Mouse (Mus musculus) embryonic facial prominence, embryonic 11.5 days (tissue): ENCODE measurements around the gene Prcc. TPM values are rescaled to one million over a fixed set of nuclear protein-coding genes. Genes with fewer than 3 reads are reported as not detected.
"Not testable (repeated sequence)": the region's sequence is repeated elsewhere in the genome, so short reads cannot be mapped to it uniquely, and the experiment has no call there.

Source experiments
- ATAC-seq: fragments of 200-750 bp; cut with Nextera tagmentation; replicated peaks from 2 replicates; pipeline ENCODE4 v1.8.0; 2017; ENCODE audit warnings: low read depth; ENCODE audit not compliant: insufficient number of reproducible peaks, low FRiP score, low TSS enrichment
- DNase-seq: peaks from one replicate; pipeline ENCODE4 v3.0.0-alpha.2; 2015; ENCODE audit warnings: low spot score
- H3K27ac ChIP-seq: fragments of 300-500 bp; sonication (generic); replicated peaks from 2 replicates; pipeline ENCODE4 v1.5.1; 2014; ENCODE audit warnings: mild to moderate bottlenecking, low read depth, low read length, control low read depth
- H3K27me3 ChIP-seq: fragments of 300-500 bp; sonication (generic); 2 replicates; pipeline ENCODE4 v1.6.1; 2014; ENCODE audit warnings: mild to moderate bottlenecking, low read length, moderate library complexity, mixed read lengths; ENCODE audit not compliant: control insufficient read depth, insufficient read depth
- H3K36me3 ChIP-seq: fragments of 300-500 bp; sonication (generic); replicated peaks from 2 replicates; pipeline ENCODE4 v1.6.1; 2014; ENCODE audit warnings: low read depth, mild to moderate bottlenecking, low read length, moderate library complexity, mixed read lengths; ENCODE audit not compliant: control insufficient read depth, insufficient read depth
- H3K4me1 ChIP-seq: fragments of 300-500 bp; sonication (generic); 2 replicates; pipeline ENCODE4 v1.6.1; 2014; ENCODE audit warnings: low read length, mixed read lengths; ENCODE audit not compliant: control insufficient read depth, insufficient read depth
- H3K4me2 ChIP-seq: fragments of 300-500 bp; sonication (generic); 2 replicates; pipeline ENCODE4 v1.6.1; 2014; ENCODE audit warnings: low read depth, mild to moderate bottlenecking, control low read depth, low read length, moderate library complexity
- H3K4me3 ChIP-seq: fragments of 300-500 bp; sonication (generic); 2 replicates; pipeline ENCODE4 v1.5.1; 2014; ENCODE audit warnings: low read depth, low read length, control low read depth
- H3K9ac ChIP-seq: fragments of 300-500 bp; sonication (generic); replicated peaks from 2 replicates; pipeline ENCODE4 v1.6.1; 2014; ENCODE audit warnings: mild to moderate bottlenecking, control low read depth, low read length
- H3K9me3 ChIP-seq: fragments of 300-500 bp; sonication (generic); replicated peaks from 2 replicates; pipeline ENCODE4 v1.6.1; 2016; ENCODE audit warnings: mild to moderate bottlenecking, low read length, inconsistent platforms, mixed read lengths; ENCODE audit not compliant: control insufficient read depth
- WGBS: fragments of 180-500 bp; shearing (Covaris S2); extraction: QIAGEN DNeasy Blood & Tissue Kit; methylation state at CpG from one replicate; pipeline ENCODE4 v1.1.7; 2014; 5-methylcytosine and 5-hydroxymethylcytosine counted together
- polyA plus RNA-seq: library from polyadenylated mRNA; unstranded; fragments of >200 nt; fragmentation: Nextera tagmentation; extraction: Ambion mirVana; gene quantifications from 2 replicates; pipeline ENCODE4 v1.2.1, GENCODE M21; 2014

Gene Prcc
- polyA plus RNA-seq, 1 experiment from 2014 or later = 21.5 TPM

GRCm38 (mm10) chr3:87903821-87904220 lies 18.4 kb upstream of the Prcc start:
- Histone ChIP-seq H3K36me3 (no peaks in the 10 kb centered on the region), H3K4me1 (no peaks in the 10 kb centered on the region), H3K9ac (no peak overlapping the region), H3K27ac (no peak overlapping the region), H3K27me3 (no peaks in the 10 kb centered on the region), H3K4me2 (no peak overlapping the region), H3K4me3 (no peak overlapping the region), H3K9me3 (no peaks in the 10 kb centered on the region)
- ATAC-seq (no peak), DNase-seq (no peak)
- WGBS = 50% methylated on average over 5 of the region's 5 CpGs

DNA sequence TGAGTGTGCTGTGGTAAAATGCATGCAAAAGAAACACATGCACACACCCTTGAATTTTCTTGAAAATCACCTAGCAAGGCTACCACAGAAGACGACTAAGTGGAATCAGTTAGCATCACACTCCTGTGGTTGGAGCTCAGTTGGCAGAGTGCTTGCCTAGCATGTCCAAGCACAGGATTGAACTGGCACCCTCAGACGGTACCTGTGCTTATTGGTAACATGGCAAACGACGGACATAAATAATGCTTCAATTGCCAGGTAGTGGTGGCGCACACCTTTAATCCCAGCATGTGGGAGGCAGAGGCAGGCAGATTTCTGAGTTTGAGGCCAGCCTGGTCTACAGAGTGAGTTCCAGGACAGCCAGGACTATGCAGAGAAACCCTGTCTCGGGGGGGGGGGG lies 16.6 kb upstream of the Prcc start:
- H3K27ac ChIP-seq, H3K4me1 ChIP-seq, DNase-seq, H3K27me3 ChIP-seq, ATAC-seq, H3K9ac ChIP-seq, H3K4me3 ChIP-seq, H3K4me2 ChIP-seq, H3K36me3 ChIP-seq, H3K9me3 ChIP-seq: not testable (repeated sequence)
- 87% methylated on average over 5 of the region's 6 CpGs for WGBS

GRCm38 (mm10) chr3:87901036-87901624 lies 15.7 kb upstream of the Prcc start:
- Histone ChIP-seq H3K9ac (no peak overlapping the region), H3K4me3 (no peak overlapping the region)

DNA sequence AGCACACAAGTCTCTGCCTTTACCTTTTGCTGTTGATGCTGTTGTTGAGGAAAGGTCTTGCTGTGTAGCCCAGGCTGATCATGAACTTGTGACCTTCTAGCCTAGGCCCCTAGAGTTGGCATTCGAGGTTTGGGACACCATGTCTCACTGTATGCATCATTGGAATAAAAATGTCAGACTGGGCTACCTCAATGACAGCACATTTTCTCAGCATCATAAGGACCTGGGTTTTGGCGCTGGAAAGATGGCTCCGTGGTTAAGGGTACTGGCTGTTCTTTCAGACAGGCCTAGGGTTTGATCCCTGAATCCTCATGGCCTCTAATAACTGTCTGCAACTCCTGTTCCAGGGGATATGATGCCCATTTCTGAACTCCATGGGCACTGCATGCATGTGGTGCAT lies 14.4 kb upstream of the Prcc start:
- WGBS = 66% methylated on average over 3 of the region's 3 CpGs

More at GRCm38 (mm10) chr3:87901036-87901624, 15.7 kb upstream of the Prcc start:
- H3K36me3 ChIP-seq = no peaks in the 10 kb centered on the region
- no peaks in the 10 kb centered on the region for H3K9me3 ChIP-seq
- H3K4me2 ChIP-seq = no peak overlapping the region
- no peaks in the 10 kb centered on the region for H3K4me1 ChIP-seq
- H3K27ac ChIP-seq = no peak overlapping the region
- ATAC-seq (no peak), DNase-seq (no peak)
- H3K27me3 ChIP-seq = no peaks in the 10 kb centered on the region
- WGBS = 56% methylated on average over 1 of the region's 1 CpGs

GRCm38 (mm10) chr3:87899266-87899665 lies 13.9 kb upstream of the Prcc start:
- H3K36me3 ChIP-seq = no peaks in the 10 kb centered on the region
- no peak overlapping the region for H3K27ac ChIP-seq
- no peaks in the 10 kb centered on the region for H3K27me3 ChIP-seq
- no peak for DNase-seq
- no peak for ATAC-seq
- no peak overlapping the region for H3K4me2 ChIP-seq
- H3K9ac ChIP-seq = no peak overlapping the region
- WGBS = 70% methylated on average over 3 of the region's 3 CpGs
- no peaks in the 10 kb centered on the region for H3K9me3 ChIP-seq
- no peaks in the 10 kb centered on the region for H3K4me1 ChIP-seq
- H3K4me3 ChIP-seq = no peak overlapping the region

More for the DNA sequence above, 14.4 kb upstream of the Prcc start:
- no peaks in the 10 kb centered on the region for H3K9me3 ChIP-seq
- H3K27me3 ChIP-seq = no peaks in the 10 kb centered on the region
- no peak for DNase-seq
- H3K4me1 ChIP-seq = no peaks in the 10 kb centered on the region
- H3K9ac ChIP-seq = no peak overlapping the region
- no peak overlapping the region for H3K27ac ChIP-seq
- no peak for ATAC-seq
- no peak overlapping the region for H3K4me3 ChIP-seq
- H3K36me3 ChIP-seq = no peaks in the 10 kb centered on the region
- no peak overlapping the region for H3K4me2 ChIP-seq

DNA sequence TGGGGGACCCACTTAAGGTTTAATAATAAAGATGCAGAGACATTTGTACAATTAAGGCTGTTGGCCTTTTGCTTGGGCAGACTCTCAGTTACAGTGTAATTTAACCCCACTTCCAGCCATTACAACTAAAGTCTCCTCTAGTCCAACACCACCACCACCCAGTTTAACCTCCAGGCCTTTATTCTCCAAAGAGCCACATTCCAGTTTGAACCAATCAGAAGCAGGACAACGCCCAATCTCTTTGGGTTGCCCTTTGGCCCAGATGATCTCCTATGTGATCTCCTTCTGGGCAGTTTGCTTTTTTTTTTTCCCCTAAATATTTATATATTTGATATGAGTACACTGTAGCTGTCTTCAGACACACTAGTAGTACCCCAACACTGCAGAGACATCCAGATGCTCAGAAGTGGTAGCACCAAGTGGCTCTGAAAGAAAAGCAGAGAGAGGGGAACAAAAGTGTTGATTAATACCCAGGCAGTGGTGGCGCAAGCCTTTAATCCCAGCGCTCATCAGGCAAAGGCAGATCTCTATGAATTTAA lies 8.0 kb upstream of the Prcc start:
- no peaks in the 10 kb centered on the region for H3K4me1 ChIP-seq
- ATAC-seq (no peak), DNase-seq (no peak)
- no peak overlapping the region for H3K9ac ChIP-seq
- no peak overlapping the region for H3K4me2 ChIP-seq
- no peaks in the 10 kb centered on the region for H3K27me3 ChIP-seq
- H3K27ac ChIP-seq = no peak overlapping the region
- no peaks in the 10 kb centered on the region for H3K9me3 ChIP-seq
- no peaks in the 10 kb centered on the region for H3K36me3 ChIP-seq
- H3K4me3 ChIP-seq = no peak overlapping the region
- 73% methylated on average over 3 of the region's 3 CpGs for WGBS

DNA sequence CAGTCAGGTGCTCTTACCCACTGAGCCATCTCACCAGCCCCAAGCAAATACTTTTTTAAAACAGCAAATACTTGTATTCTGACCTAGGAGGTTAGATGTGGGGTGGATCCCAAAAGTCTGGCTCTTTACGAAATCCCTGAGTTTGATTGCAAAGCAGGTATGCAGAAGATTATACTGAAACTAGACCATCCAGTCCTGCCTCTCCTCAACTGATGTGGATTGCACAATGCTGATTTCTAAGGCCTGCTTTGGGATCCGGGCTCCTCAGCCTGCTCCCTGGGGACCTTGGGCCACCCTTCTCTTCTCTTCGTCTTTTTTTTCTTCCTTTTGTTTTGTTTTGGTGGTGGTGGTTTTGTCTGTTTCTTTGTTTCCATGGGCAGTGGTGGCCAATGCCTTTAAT lies 6.1 kb upstream of the Prcc start:
- Histone ChIP-seq H3K4me2 (no peak overlapping the region), H3K36me3 (no peaks in the 10 kb centered on the region), H3K9ac (no peak overlapping the region), H3K4me3 (no peak overlapping the region), H3K27me3 (no peaks in the 10 kb centered on the region), H3K9me3 (no peaks in the 10 kb centered on the region), H3K27ac (no peak overlapping the region), H3K4me1 (no peaks in the 10 kb centered on the region)
- 61% methylated on average over 3 of the region's 3 CpGs for WGBS
- DNase-seq = no peak
- ATAC-seq = no peak

DNA sequence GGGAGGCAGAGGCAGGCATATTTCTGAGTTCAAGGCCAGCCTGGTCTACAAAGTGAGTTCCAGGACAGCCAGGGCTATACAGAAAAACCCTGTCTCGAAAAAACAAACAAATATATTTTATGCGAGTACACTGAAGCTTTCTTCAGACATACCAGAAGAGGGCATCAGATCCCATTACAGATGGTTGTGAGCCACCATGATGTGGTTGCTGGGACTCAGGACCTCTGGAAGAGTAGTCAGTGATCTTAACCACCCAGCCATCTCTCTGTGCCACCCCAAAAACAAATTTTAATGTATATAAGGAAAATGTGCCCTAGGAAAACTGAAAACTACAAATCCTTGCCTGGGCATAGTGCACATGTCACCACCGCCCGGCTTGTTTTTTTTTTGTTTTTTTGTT lies 2.0 kb upstream of the Prcc start:
- WGBS = 83% methylated on average over 4 of the region's 4 CpGs
- H3K9me3 ChIP-seq, H3K4me2 ChIP-seq, ATAC-seq, DNase-seq, H3K27ac ChIP-seq, H3K27me3 ChIP-seq, H3K4me3 ChIP-seq, H3K4me1 ChIP-seq, H3K36me3 ChIP-seq, H3K9ac ChIP-seq: not testable (repeated sequence)
